Mouse (Mus musculus) spleen, postnatal 14 days (tissue): ENCODE data around the gene Defa26.
"Not testable (repeated sequence)": the region's sequence is repeated elsewhere in the genome, so short reads cannot be mapped to it uniquely, and the experiment has no call there.

Experiments
- DNase-seq, 2 experiments: peaks; one replicate each; pipeline ENCODE4 v3.0.0; 2021 to 2022; ENCODE audit warnings: low spot score in 2 of 2

Defa26 gene

GRCm38 (mm10) chr8:21617883-21618282, at the start of gene Defa26:
TSS of gene Defa26 (plus strand) at chr8:21618183.
- DNase-seq = not testable (repeated sequence)

- DNase-seq = not testable (repeated sequence)
Measured at GRCm38 (mm10) chr8:21582706-21583105, 35.3 kb upstream of the Defa26 start, which contains the start of gene Defa28. TSS of gene Defa28 (plus strand) at chr8:21583006.

GRCm38 (mm10) chr8:21594408-21594807, 23.6 kb upstream of the Defa26 start, which contains the start of gene Gm7861:
TSS of gene Gm7861 (minus strand) at chr8:21594508.
- not testable (repeated sequence) for DNase-seq

GRCm38 (mm10) chr8:21655480-21655879, 37.5 kb downstream of the Defa26 start, which contains the start of gene Defa17:
TSS of gene Defa17 (plus strand) at chr8:21655780.
- not testable (repeated sequence) for DNase-seq

- DNase-seq = not testable (repeated sequence)
Measured at GRCm38 (mm10) chr8:21665497-21665896, 47.5 kb downstream of the Defa26 start, which contains the start of gene Defa34. TSS of gene Defa34 (plus strand) at chr8:21665797.
